Mouse (Mus musculus): ENCODE measurements around the gene Sult5a1. TPM values are rescaled to one million over a fixed set of nuclear protein-coding genes. Genes with fewer than 3 reads are reported as not detected.
A peak's percentile ranks its signal among the peaks of the same experiment; 100 is the strongest.

The Sult5a1 gene
- polyA plus RNA-seq, 1 experiment from 2014 or later: 6.8 TPM

- no peaks in the 10 kb centered on the region for H3K27me3 ChIP-seq (ENCODE audit: control insufficient read depth, insufficient read depth, low read length)
- no peaks in the 10 kb centered on the region for H3K36me3 ChIP-seq (ENCODE audit: control insufficient read depth, insufficient read depth, low read length)
- H3K27ac ChIP-seq (replicated peaks; ENCODE audit: low read depth, low read length): no peak overlapping the region
- no peak overlapping the region for H3K9ac ChIP-seq (ENCODE audit: low read length)
- no peaks in the 10 kb centered on the region for H3K9me3 ChIP-seq (ENCODE audit: control insufficient read depth, low read length)
- WGBS: 88% methylated on average over 14 of the region's 14 CpGs
- H3K4me2 ChIP-seq (ENCODE audit: low read depth, severe bottlenecking): no peak overlapping the region
- H3K4me1 ChIP-seq (ENCODE audit: control insufficient read depth, insufficient read depth, low read length): peaks cover 10% of the 10 kb centered on the region
- no peak overlapping the region for H3K4me3 ChIP-seq (ENCODE audit: low read depth, low read length)
- no peak for ATAC-seq (ENCODE audit: insufficient number of reproducible peaks, low FRiP score, low TSS enrichment, low read depth)
- no peak for DNase-seq (ENCODE audit: low spot score)
These were observed 16.2 kb downstream of the Sult5a1 start for GRCm38 (mm10) chr8:123141741-123142462.

GRCm38 (mm10) chr8:123138741-123139140, 19.4 kb downstream of the Sult5a1 start:
- Histone ChIP-seq H3K36me3 (ENCODE audit: control insufficient read depth, insufficient read depth, low read length) (no peaks in the 10 kb centered on the region), H3K9ac (ENCODE audit: low read length) (no peak overlapping the region), H3K27ac (replicated peaks; ENCODE audit: low read depth, low read length) (no peak overlapping the region), H3K4me2 (ENCODE audit: low read depth, severe bottlenecking) (no peak overlapping the region), H3K9me3 (ENCODE audit: control insufficient read depth, low read length) (no peaks in the 10 kb centered on the region), H3K4me3 (ENCODE audit: low read depth, low read length) (no peak overlapping the region), H3K27me3 (ENCODE audit: control insufficient read depth, insufficient read depth, low read length) (no peaks in the 10 kb centered on the region), H3K4me1 (ENCODE audit: control insufficient read depth, insufficient read depth, low read length) (peaks cover 10% of the 10 kb centered on the region)
- 37% methylated on average over 4 of the region's 4 CpGs for WGBS
- ATAC-seq (ENCODE audit: insufficient number of reproducible peaks, low FRiP score, low TSS enrichment, low read depth): no peak
- DNase-seq (ENCODE audit: low spot score): no peak

- Histone ChIP-seq H3K27ac (replicated peaks; ENCODE audit: low read depth, low read length) (peak overlapping the region; percentile 38; the same call in 1 of the 2 replicates), H3K4me3 (ENCODE audit: low read depth, low read length) (no peak overlapping the region), H3K36me3 (ENCODE audit: control insufficient read depth, insufficient read depth, low read length) (no peaks in the 10 kb centered on the region), H3K9me3 (ENCODE audit: control insufficient read depth, low read length) (no peaks in the 10 kb centered on the region), H3K27me3 (ENCODE audit: control insufficient read depth, insufficient read depth, low read length) (no peaks in the 10 kb centered on the region), H3K4me2 (ENCODE audit: low read depth, severe bottlenecking) (no peak overlapping the region), H3K4me1 (ENCODE audit: control insufficient read depth, insufficient read depth, low read length) (peaks cover 10% of the 10 kb centered on the region), H3K9ac (ENCODE audit: low read length) (no peak overlapping the region)
- 0% methylated on average over 2 of the region's 2 CpGs for WGBS
- DNase-seq (ENCODE audit: low spot score): peak; percentile 70
- ATAC-seq (ENCODE audit: insufficient number of reproducible peaks, low FRiP score, low TSS enrichment, low read depth): peak; percentile 89
These were observed 20.5 kb downstream of the Sult5a1 start for GRCm38 (mm10) chr8:123137645-123138077.

- no peak for ATAC-seq (ENCODE audit: insufficient number of reproducible peaks, low FRiP score, low TSS enrichment, low read depth)
- Histone ChIP-seq H3K4me1 (ENCODE audit: control insufficient read depth, insufficient read depth, low read length) (peaks cover 10% of the 10 kb centered on the region), H3K27ac (replicated peaks; ENCODE audit: low read depth, low read length) (no peak overlapping the region), H3K4me3 (ENCODE audit: low read depth, low read length) (no peak overlapping the region), H3K27me3 (ENCODE audit: control insufficient read depth, insufficient read depth, low read length) (no peaks in the 10 kb centered on the region), H3K9me3 (ENCODE audit: control insufficient read depth, low read length) (no peaks in the 10 kb centered on the region), H3K36me3 (ENCODE audit: control insufficient read depth, insufficient read depth, low read length) (no peaks in the 10 kb centered on the region), H3K9ac (ENCODE audit: low read length) (no peak overlapping the region), H3K4me2 (ENCODE audit: low read depth, severe bottlenecking) (no peak overlapping the region)
- no peak for DNase-seq (ENCODE audit: low spot score)
- WGBS: 87% methylated on average over 9 of the region's 9 CpGs
These were observed 21.8 kb downstream of the Sult5a1 start for GRCm38 (mm10) chr8:123136287-123136686.

GRCm38 (mm10) chr8:123135806-123136205, 22.3 kb downstream of the Sult5a1 start:
- Histone ChIP-seq H3K4me1 (ENCODE audit: control insufficient read depth, insufficient read depth, low read length) (peaks cover 10% of the 10 kb centered on the region), H3K4me2 (ENCODE audit: low read depth, severe bottlenecking) (no peak overlapping the region), H3K4me3 (ENCODE audit: low read depth, low read length) (no peak overlapping the region), H3K9me3 (ENCODE audit: control insufficient read depth, low read length) (no peaks in the 10 kb centered on the region), H3K36me3 (ENCODE audit: control insufficient read depth, insufficient read depth, low read length) (no peaks in the 10 kb centered on the region), H3K27ac (replicated peaks; ENCODE audit: low read depth, low read length) (no peak overlapping the region), H3K27me3 (ENCODE audit: control insufficient read depth, insufficient read depth, low read length) (no peaks in the 10 kb centered on the region), H3K9ac (ENCODE audit: low read length) (no peak overlapping the region)
- ATAC-seq (ENCODE audit: insufficient number of reproducible peaks, low FRiP score, low TSS enrichment, low read depth) (no peak), DNase-seq (ENCODE audit: low spot score) (no peak)
- WGBS: 53% methylated on average over 9 of the region's 9 CpGs

- no peak overlapping the region for H3K9ac ChIP-seq (ENCODE audit: low read length)
- 46% methylated on average over 7 of the region's 7 CpGs for WGBS
- peaks cover 10% of the 10 kb centered on the region for H3K4me1 ChIP-seq (ENCODE audit: control insufficient read depth, insufficient read depth, low read length)
- H3K9me3 ChIP-seq (ENCODE audit: control insufficient read depth, low read length): no peaks in the 10 kb centered on the region
- no peak overlapping the region for H3K27ac ChIP-seq (replicated peaks; ENCODE audit: low read depth, low read length)
- H3K4me3 ChIP-seq (ENCODE audit: low read depth, low read length): no peak overlapping the region
- no peak for ATAC-seq (ENCODE audit: insufficient number of reproducible peaks, low FRiP score, low TSS enrichment, low read depth)
- no peaks in the 10 kb centered on the region for H3K36me3 ChIP-seq (ENCODE audit: control insufficient read depth, insufficient read depth, low read length)
- DNase-seq (ENCODE audit: low spot score): no peak
- H3K4me2 ChIP-seq (ENCODE audit: low read depth, severe bottlenecking): no peak overlapping the region
- no peaks in the 10 kb centered on the region for H3K27me3 ChIP-seq (ENCODE audit: control insufficient read depth, insufficient read depth, low read length)
These were observed 22.7 kb downstream of the Sult5a1 start for GRCm38 (mm10) chr8:123135406-123135805.

GRCm38 (mm10) chr8:123134149-123134713, 23.9 kb downstream of the Sult5a1 start:
- ATAC-seq (ENCODE audit: insufficient number of reproducible peaks, low FRiP score, low TSS enrichment, low read depth): no peak
- H3K27me3 ChIP-seq (ENCODE audit: control insufficient read depth, insufficient read depth, low read length): no peaks in the 10 kb centered on the region

GRCm38 (mm10) chr8:123132953-123133352, 25.2 kb downstream of the Sult5a1 start:
- H3K9me3 ChIP-seq (ENCODE audit: control insufficient read depth, low read length): no peaks in the 10 kb centered on the region
- H3K4me1 ChIP-seq (ENCODE audit: control insufficient read depth, insufficient read depth, low read length): peaks cover 7% of the 10 kb centered on the region
- H3K9ac ChIP-seq (ENCODE audit: low read length): no peak overlapping the region
- no peak overlapping the region for H3K4me3 ChIP-seq (ENCODE audit: low read depth, low read length)
- no peaks in the 10 kb centered on the region for H3K36me3 ChIP-seq (ENCODE audit: control insufficient read depth, insufficient read depth, low read length)
- no peak overlapping the region for H3K4me2 ChIP-seq (ENCODE audit: low read depth, severe bottlenecking)
- ATAC-seq (ENCODE audit: insufficient number of reproducible peaks, low FRiP score, low TSS enrichment, low read depth) (no peak), DNase-seq (ENCODE audit: low spot score) (no peak)
- H3K27ac ChIP-seq (replicated peaks; ENCODE audit: low read depth, low read length): no peak overlapping the region
- 98% methylated on average over 2 of the region's 2 CpGs for WGBS
- no peaks in the 10 kb centered on the region for H3K27me3 ChIP-seq (ENCODE audit: control insufficient read depth, insufficient read depth, low read length)

More at GRCm38 (mm10) chr8:123134149-123134713, 23.9 kb downstream of the Sult5a1 start:
- H3K9me3 ChIP-seq (ENCODE audit: control insufficient read depth, low read length): no peaks in the 10 kb centered on the region
- H3K9ac ChIP-seq (ENCODE audit: low read length): no peak overlapping the region
- 88% methylated on average over 11 of the region's 11 CpGs for WGBS
- no peak for DNase-seq (ENCODE audit: low spot score)
- no peaks in the 10 kb centered on the region for H3K36me3 ChIP-seq (ENCODE audit: control insufficient read depth, insufficient read depth, low read length)
- no peak overlapping the region for H3K4me3 ChIP-seq (ENCODE audit: low read depth, low read length)
- H3K4me2 ChIP-seq (ENCODE audit: low read depth, severe bottlenecking): no peak overlapping the region
- no peak overlapping the region for H3K27ac ChIP-seq (replicated peaks; ENCODE audit: low read depth, low read length)
- H3K4me1 ChIP-seq (ENCODE audit: control insufficient read depth, insufficient read depth, low read length): peaks cover 10% of the 10 kb centered on the region

Measured in limb, embryonic 11.5 days (tissue).